Mouse (Mus musculus): ENCODE measurements at regions not wholly inside any gene's neighbourhood (a gene's known extent, or its start where the extent isn't known, plus 50 kb on each side); places are given as distances from the start of the nearest gene placed in this dataset.

DNA sequence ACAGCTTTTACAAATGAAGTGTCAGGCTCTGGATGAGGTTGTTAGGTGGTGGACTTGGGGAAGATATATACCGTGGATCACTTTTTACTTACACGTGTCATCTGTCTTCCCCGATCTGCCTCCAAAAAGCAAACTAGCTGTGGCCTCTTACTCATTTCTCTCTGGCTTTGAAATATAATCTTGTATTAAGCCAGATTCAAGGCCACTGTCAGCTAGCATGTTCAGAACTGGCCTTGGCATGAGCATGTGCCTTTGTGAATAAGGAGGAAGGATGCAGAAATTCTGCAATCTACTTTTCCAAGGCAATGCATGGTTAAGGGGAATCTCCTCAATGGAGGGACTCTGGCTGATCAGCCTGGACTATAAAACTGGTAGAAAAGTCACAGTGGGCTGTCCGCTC is 286.0 kb upstream of the Rora start:
- WGBS, result 80% methylated on average over 4 of the region's 4 CpGs
- no peak overlapping the region for H3K4me2 ChIP-seq (replicated peaks; ENCODE audit: low read depth, low read length)
- H3K9ac ChIP-seq (replicated peaks; ENCODE audit: low read depth, low read length), result no peak overlapping the region
- H3K9me3 ChIP-seq (ENCODE audit: control insufficient read depth, low read depth, low read length), result no peaks in the 10 kb centered on the region
- H3K4me1 ChIP-seq (ENCODE audit: control insufficient read depth, insufficient read depth, low read length), result no peaks in the 10 kb centered on the region
- H3K27me3 ChIP-seq (ENCODE audit: control insufficient read depth, insufficient read depth, low read length), result no peaks in the 10 kb centered on the region
- H3K27ac ChIP-seq (ENCODE audit: low read length), result no peak overlapping the region
- H3K4me3 ChIP-seq (ENCODE audit: low read depth, low read length), result no peak overlapping the region
- ATAC-seq (ENCODE audit: insufficient number of reproducible peaks, insufficient read depth, low FRiP score, low read depth), result no peak
- no peaks in the 10 kb centered on the region for H3K36me3 ChIP-seq (ENCODE audit: control insufficient read depth, insufficient read depth, low read length)

DNA sequence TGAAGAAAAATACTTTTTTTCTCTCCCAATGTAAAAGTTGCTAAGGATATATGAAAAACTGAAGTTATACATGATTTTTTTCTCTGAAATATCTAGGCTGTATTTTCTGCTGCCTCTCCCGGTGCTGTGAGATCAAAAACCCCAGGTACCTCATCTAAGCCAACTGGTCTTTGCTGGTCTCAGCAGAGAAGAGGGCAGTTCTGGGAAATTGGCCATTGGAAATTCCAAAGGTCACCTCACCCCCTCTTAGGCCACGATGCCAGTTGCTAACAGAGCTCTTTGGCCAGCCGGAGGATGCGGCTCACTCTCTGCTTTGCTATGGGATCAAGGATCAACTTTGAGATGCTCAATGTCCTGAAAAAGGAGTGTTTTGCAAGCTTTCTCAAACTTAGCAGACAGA is 280.9 kb upstream of the Rora start:
- H3K9ac ChIP-seq (replicated peaks; ENCODE audit: low read depth, low read length), result no peak overlapping the region
- H3K27me3 ChIP-seq (ENCODE audit: control insufficient read depth, insufficient read depth, low read length), result no peaks in the 10 kb centered on the region
- ATAC-seq (ENCODE audit: insufficient number of reproducible peaks, insufficient read depth, low FRiP score, low read depth), result no peak
- no peaks in the 10 kb centered on the region for H3K9me3 ChIP-seq (ENCODE audit: control insufficient read depth, low read depth, low read length)
- H3K27ac ChIP-seq (ENCODE audit: low read length), result no peak overlapping the region
- H3K4me1 ChIP-seq (ENCODE audit: control insufficient read depth, insufficient read depth, low read length), result no peaks in the 10 kb centered on the region
- H3K4me2 ChIP-seq (replicated peaks; ENCODE audit: low read depth, low read length), result no peak overlapping the region
- H3K4me3 ChIP-seq (ENCODE audit: low read depth, low read length), result no peak overlapping the region
- no peaks in the 10 kb centered on the region for H3K36me3 ChIP-seq (ENCODE audit: control insufficient read depth, insufficient read depth, low read length)
- WGBS, result 80% methylated on average over 4 of the region's 4 CpGs

DNA sequence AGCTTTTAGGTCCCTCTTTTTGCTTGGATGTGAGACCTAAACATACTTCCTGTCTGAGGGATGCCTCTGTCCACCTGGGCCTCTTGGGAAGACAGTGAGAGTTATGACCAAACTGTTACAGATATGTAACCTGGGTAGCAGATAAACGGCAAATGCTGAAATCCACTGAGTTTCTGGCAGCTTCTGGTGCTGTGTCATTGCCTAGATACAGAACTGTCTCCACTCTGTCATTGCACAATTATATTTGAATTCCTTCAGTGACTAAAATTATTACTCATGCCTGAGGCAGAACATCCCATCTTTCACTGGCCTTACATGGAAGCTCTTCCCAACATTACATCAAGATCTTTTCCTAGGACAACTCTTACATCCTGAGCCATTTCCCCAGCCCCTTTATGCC is 277.4 kb upstream of the Rora start:
- H3K4me2 ChIP-seq (replicated peaks; ENCODE audit: low read depth, low read length), result no peak overlapping the region
- no peak for ATAC-seq (ENCODE audit: insufficient number of reproducible peaks, insufficient read depth, low FRiP score, low read depth)
- H3K9ac ChIP-seq (replicated peaks; ENCODE audit: low read depth, low read length), result no peak overlapping the region
- H3K4me3 ChIP-seq (ENCODE audit: low read depth, low read length), result no peak overlapping the region
- WGBS, result 83% methylated on average over 1 of the region's 1 CpGs
- no peak overlapping the region for H3K27ac ChIP-seq (ENCODE audit: low read length)
- no peaks in the 10 kb centered on the region for H3K36me3 ChIP-seq (ENCODE audit: control insufficient read depth, insufficient read depth, low read length)
- no peaks in the 10 kb centered on the region for H3K9me3 ChIP-seq (ENCODE audit: control insufficient read depth, low read depth, low read length)
- H3K4me1 ChIP-seq (ENCODE audit: control insufficient read depth, insufficient read depth, low read length), result no peaks in the 10 kb centered on the region
- no peaks in the 10 kb centered on the region for H3K27me3 ChIP-seq (ENCODE audit: control insufficient read depth, insufficient read depth, low read length)

DNA sequence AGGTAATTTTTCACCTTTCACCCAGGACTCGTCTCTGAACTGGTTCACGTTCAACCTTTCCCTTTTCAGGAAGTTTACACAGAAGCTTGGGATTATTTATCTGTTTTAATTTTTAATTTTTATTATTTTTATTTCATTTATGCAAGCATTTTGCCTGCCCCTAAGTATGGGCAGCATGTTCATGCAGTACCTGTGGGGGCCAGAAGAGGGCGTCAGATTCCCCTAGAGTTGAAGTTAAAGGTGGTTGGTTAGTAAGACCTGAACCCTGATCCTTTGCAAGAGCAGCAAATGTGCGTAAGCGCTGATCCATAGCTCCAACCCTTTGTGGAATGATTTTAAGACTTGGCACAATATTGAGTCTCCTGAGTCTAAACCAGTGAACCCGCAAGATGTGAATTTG is 271.7 kb upstream of the Rora start:
- Histone ChIP-seq H3K27ac (ENCODE audit: low read length) (no peak overlapping the region), H3K4me3 (ENCODE audit: low read depth, low read length) (no peak overlapping the region), H3K27me3 (ENCODE audit: control insufficient read depth, insufficient read depth, low read length) (no peaks in the 10 kb centered on the region), H3K9me3 (ENCODE audit: control insufficient read depth, low read depth, low read length) (no peaks in the 10 kb centered on the region), H3K4me1 (ENCODE audit: control insufficient read depth, insufficient read depth, low read length) (no peaks in the 10 kb centered on the region), H3K36me3 (ENCODE audit: control insufficient read depth, insufficient read depth, low read length) (no peaks in the 10 kb centered on the region), H3K4me2 (replicated peaks; ENCODE audit: low read depth, low read length) (no peak overlapping the region), H3K9ac (replicated peaks; ENCODE audit: low read depth, low read length) (no peak overlapping the region)
- 82% methylated on average over 6 of the region's 6 CpGs for WGBS
- no peak for ATAC-seq (ENCODE audit: insufficient number of reproducible peaks, insufficient read depth, low FRiP score, low read depth)

DNA sequence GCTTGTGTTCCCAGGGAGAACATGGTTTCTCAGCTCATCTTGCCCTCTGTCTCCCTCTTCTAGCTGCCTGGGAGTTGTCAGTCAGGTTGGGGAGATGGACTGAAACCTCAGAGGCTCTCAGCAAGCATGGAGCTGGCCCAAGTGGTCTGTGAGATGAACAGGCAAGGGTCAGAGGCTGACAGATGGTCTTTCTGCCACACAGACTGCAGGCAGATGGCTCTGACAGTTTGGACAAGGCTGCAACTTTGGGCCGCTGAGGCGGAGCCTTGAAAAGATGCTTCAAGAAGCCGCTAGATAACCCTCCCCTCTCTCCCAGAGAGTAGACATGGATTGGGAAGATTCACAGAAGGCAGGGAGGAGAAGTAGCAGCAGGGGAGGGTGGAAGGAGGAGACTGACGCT is 252.7 kb upstream of the Rora start:
- no peaks in the 10 kb centered on the region for H3K4me1 ChIP-seq (ENCODE audit: control insufficient read depth, insufficient read depth, low read length)
- H3K9ac ChIP-seq (replicated peaks; ENCODE audit: low read depth, low read length), result no peak overlapping the region
- WGBS, result 58% methylated on average over 4 of the region's 4 CpGs
- H3K4me2 ChIP-seq (replicated peaks; ENCODE audit: low read depth, low read length), result no peak overlapping the region
- no peak overlapping the region for H3K27ac ChIP-seq (ENCODE audit: low read length)
- no peaks in the 10 kb centered on the region for H3K9me3 ChIP-seq (ENCODE audit: control insufficient read depth, low read depth, low read length)
- no peak overlapping the region for H3K4me3 ChIP-seq (ENCODE audit: low read depth, low read length)
- H3K27me3 ChIP-seq (ENCODE audit: control insufficient read depth, insufficient read depth, low read length), result no peaks in the 10 kb centered on the region
- no peak for ATAC-seq (ENCODE audit: insufficient number of reproducible peaks, insufficient read depth, low FRiP score, low read depth)
- no peaks in the 10 kb centered on the region for H3K36me3 ChIP-seq (ENCODE audit: control insufficient read depth, insufficient read depth, low read length)

DNA sequence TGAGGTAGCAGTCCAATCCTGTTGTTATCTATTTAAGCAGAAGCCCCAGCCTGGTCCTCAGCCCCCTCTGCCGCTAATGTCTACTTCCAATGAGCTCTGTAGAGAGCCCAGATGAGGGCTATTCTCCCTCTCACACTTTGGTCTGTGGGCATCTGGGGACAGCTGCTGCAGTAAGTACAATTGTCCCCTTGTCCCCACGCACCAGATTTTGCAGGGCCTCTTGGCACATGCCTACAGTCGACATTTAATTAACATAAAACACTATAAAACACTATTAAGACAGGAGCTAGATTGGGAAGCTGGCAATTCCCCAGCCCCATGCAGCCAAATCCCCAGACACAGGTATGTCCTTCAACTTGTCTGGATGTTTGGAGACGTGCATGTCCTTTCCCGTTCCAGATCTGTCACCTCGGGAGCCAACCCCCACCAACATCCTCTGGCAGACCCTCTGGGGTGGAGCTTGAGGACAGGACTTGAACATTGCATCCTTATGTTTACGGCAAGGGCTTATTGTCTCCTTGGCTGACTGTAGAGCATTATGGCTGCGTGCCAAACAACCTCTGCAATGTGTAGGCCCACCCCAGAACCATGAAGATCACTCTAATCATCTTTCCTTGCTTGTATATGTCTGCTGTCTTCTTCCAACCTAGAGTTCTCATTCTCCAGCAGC is 251.3 kb upstream of the Rora start:
- H3K27me3 ChIP-seq (ENCODE audit: control insufficient read depth, insufficient read depth, low read length), result no peaks in the 10 kb centered on the region
- no peaks in the 10 kb centered on the region for H3K9me3 ChIP-seq (ENCODE audit: control insufficient read depth, low read depth, low read length)
- no peak overlapping the region for H3K27ac ChIP-seq (ENCODE audit: low read length)
- no peaks in the 10 kb centered on the region for H3K4me1 ChIP-seq (ENCODE audit: control insufficient read depth, insufficient read depth, low read length)
- no peak for ATAC-seq (ENCODE audit: insufficient number of reproducible peaks, insufficient read depth, low FRiP score, low read depth)
- H3K4me3 ChIP-seq (ENCODE audit: low read depth, low read length), result no peak overlapping the region
- WGBS, result 66% methylated on average over 8 of the region's 8 CpGs
- H3K4me2 ChIP-seq (replicated peaks; ENCODE audit: low read depth, low read length), result no peak overlapping the region
- H3K9ac ChIP-seq (replicated peaks; ENCODE audit: low read depth, low read length), result no peak overlapping the region
- no peaks in the 10 kb centered on the region for H3K36me3 ChIP-seq (ENCODE audit: control insufficient read depth, insufficient read depth, low read length)

DNA sequence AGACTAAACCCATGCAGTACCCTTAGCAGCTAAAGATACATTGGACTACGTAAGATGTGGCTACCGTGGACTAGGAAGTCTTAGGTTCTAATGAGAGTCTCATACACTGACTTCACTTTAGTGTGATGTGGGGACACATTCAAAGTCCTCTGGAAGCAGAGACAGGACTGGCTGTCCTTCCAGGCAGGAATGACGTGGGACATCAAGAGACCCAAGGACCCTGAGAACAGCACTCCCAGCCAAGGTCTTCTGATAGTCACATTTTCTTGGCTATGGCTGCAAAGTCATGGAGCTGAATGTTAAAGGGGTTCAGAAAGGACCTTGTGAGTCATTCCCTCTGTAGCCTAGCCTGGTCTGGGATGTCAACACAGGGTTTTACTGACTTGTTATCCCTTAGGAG is 250.6 kb upstream of the Rora start:
- Histone ChIP-seq H3K9ac (replicated peaks; ENCODE audit: low read depth, low read length) (no peak overlapping the region), H3K4me3 (ENCODE audit: low read depth, low read length) (no peak overlapping the region), H3K4me2 (replicated peaks; ENCODE audit: low read depth, low read length) (no peak overlapping the region), H3K27ac (ENCODE audit: low read length) (no peak overlapping the region), H3K9me3 (ENCODE audit: control insufficient read depth, low read depth, low read length) (no peaks in the 10 kb centered on the region), H3K4me1 (ENCODE audit: control insufficient read depth, insufficient read depth, low read length) (no peaks in the 10 kb centered on the region), H3K36me3 (ENCODE audit: control insufficient read depth, insufficient read depth, low read length) (no peaks in the 10 kb centered on the region), H3K27me3 (ENCODE audit: control insufficient read depth, insufficient read depth, low read length) (no peaks in the 10 kb centered on the region)
- no peak for ATAC-seq (ENCODE audit: insufficient number of reproducible peaks, insufficient read depth, low FRiP score, low read depth)
- WGBS, result 91% methylated on average over 3 of the region's 3 CpGs

DNA sequence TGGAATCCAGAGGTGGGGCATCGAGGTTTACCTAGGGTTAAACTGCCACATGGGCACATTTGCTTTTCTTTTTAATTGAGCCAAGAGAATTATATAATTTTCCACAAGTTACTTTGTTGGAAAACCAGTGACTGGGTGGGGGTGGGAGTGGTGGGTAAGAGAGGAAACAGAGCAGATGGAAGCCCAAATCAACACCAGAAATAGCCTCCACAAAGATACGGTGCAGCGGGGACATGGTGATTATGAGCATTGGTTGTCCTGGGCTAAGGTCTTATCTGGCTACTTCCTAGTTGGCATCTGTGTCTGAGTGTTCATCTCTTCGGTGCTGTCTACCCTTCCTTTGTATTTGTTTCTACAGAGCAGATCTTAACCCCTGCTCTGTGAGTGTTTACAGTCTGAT is 250.1 kb upstream of the Rora start:
- H3K9ac ChIP-seq (replicated peaks; ENCODE audit: low read depth, low read length), result no peak overlapping the region
- H3K4me1 ChIP-seq (ENCODE audit: control insufficient read depth, insufficient read depth, low read length), result no peaks in the 10 kb centered on the region
- H3K9me3 ChIP-seq (ENCODE audit: control insufficient read depth, low read depth, low read length), result no peaks in the 10 kb centered on the region
- H3K4me2 ChIP-seq (replicated peaks; ENCODE audit: low read depth, low read length), result no peak overlapping the region
- no peaks in the 10 kb centered on the region for H3K27me3 ChIP-seq (ENCODE audit: control insufficient read depth, insufficient read depth, low read length)
- no peak for ATAC-seq (ENCODE audit: insufficient number of reproducible peaks, insufficient read depth, low FRiP score, low read depth)
- no peak overlapping the region for H3K27ac ChIP-seq (ENCODE audit: low read length)
- no peak overlapping the region for H3K4me3 ChIP-seq (ENCODE audit: low read depth, low read length)
- H3K36me3 ChIP-seq (ENCODE audit: control insufficient read depth, insufficient read depth, low read length), result no peaks in the 10 kb centered on the region
- 83% methylated on average over 4 of the region's 4 CpGs for WGBS

DNA sequence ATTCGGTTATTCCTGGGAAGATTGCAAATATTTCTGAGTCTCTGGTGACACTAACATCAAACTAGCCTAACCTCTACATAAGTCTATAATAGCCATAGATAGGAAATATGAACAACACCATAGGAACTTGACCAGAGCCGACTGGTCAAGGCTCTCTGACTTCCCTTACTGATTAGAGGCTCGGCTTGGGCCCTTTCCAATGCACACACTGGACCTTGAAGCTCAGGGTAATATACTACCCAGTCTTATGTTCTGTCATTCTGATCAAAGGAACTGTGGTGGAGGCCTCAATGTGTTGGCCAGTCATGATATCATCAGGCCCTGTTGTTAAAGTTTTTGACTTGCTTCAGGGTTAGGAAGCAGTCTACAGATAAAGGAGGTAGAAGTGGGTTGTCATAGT is 243.8 kb upstream of the Rora start:
- H3K4me3 ChIP-seq (ENCODE audit: low read depth, low read length), result no peak overlapping the region
- H3K9ac ChIP-seq (replicated peaks; ENCODE audit: low read depth, low read length), result no peak overlapping the region
- no peaks in the 10 kb centered on the region for H3K36me3 ChIP-seq (ENCODE audit: control insufficient read depth, insufficient read depth, low read length)
- no peaks in the 10 kb centered on the region for H3K4me1 ChIP-seq (ENCODE audit: control insufficient read depth, insufficient read depth, low read length)
- 82% methylated on average over 3 of the region's 3 CpGs for WGBS
- no peak for ATAC-seq (ENCODE audit: insufficient number of reproducible peaks, insufficient read depth, low FRiP score, low read depth)
- H3K9me3 ChIP-seq (ENCODE audit: control insufficient read depth, low read depth, low read length), result no peaks in the 10 kb centered on the region
- no peak overlapping the region for H3K4me2 ChIP-seq (replicated peaks; ENCODE audit: low read depth, low read length)
- H3K27me3 ChIP-seq (ENCODE audit: control insufficient read depth, insufficient read depth, low read length), result no peaks in the 10 kb centered on the region
- no peak overlapping the region for H3K27ac ChIP-seq (ENCODE audit: low read length)

All from stomach, embryonic 14.5 days (tissue).